Mouse (Mus musculus): ENCODE data around the gene BC024978.

GRCm38 (mm10) chr7:27212626-27213025 is 17.0 kb downstream of the BC024978 start:
- no peak for TF ChIP-seq CTCF (IDR thresholded peaks at IDR 0.05; ENCODE audit: low read depth)
- no peak for TF ChIP-seq EP300 (IDR thresholded peaks at IDR 0.05; ENCODE audit: low read depth)
